Mouse (Mus musculus) inflammation-experienced regulatory T-cells, adult 6 months (primary cell): Measurements from ENCODE around the gene Cr1l. TPM values are rescaled to one million over a fixed set of nuclear protein-coding genes. Genes with fewer than 3 reads are reported as not detected.

ENCODE experiments used
- ATAC-seq: one replicate; pipeline ENCODE4 v1.8.0; 2017
- polyA plus RNA-seq, 3 experiments: library from polyadenylated mRNA; unstranded; fragments of 100-300 nt; shearing (Covaris generic); gene quantifications; one replicate each; pipeline ENCODE4 v1.2.1; 2017

Cr1l gene
- 100 to 1,000 TPM; 148 to 184 (median 167) TPM for polyA plus RNA-seq

DNA sequence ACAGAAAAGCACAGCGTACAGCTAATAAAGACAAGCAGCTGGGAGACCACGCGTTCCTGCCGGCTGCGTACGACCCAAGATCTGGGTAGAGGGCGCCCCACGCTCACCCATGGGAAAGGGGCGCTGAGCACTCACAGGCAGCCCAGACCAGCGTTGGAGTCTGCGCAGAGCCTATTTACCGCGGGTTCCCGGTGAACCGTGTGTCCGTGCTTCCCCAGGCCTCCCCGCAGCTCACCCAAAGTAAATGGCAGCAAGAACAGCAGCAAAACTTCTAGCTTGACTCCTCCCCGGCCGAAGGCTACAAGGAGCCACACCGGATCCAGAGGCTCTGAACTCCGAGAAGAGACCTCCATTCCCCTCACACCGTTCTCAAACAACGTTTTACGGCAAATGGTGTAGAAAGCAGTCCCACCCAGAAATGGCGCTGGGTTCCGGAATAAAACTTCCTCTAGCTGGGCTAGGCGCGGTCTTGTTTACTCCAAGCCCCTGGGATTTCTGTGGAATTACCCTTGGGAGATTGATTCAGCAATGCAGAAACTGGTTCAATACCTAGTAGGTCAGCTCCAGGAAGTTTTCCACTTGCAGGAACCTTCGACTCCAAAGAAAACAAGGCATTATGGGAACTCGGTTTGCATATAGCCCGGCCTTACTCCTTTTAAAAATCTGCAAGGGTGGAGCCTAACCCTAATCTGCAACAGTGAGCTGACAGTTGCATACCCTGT, at the start of gene Cr1l:
Gene Cr1l (minus strand): TSS at position 634 of the 722 bp plus-strand sequence.
- ATAC-seq = peak; percentile 88

DNA sequence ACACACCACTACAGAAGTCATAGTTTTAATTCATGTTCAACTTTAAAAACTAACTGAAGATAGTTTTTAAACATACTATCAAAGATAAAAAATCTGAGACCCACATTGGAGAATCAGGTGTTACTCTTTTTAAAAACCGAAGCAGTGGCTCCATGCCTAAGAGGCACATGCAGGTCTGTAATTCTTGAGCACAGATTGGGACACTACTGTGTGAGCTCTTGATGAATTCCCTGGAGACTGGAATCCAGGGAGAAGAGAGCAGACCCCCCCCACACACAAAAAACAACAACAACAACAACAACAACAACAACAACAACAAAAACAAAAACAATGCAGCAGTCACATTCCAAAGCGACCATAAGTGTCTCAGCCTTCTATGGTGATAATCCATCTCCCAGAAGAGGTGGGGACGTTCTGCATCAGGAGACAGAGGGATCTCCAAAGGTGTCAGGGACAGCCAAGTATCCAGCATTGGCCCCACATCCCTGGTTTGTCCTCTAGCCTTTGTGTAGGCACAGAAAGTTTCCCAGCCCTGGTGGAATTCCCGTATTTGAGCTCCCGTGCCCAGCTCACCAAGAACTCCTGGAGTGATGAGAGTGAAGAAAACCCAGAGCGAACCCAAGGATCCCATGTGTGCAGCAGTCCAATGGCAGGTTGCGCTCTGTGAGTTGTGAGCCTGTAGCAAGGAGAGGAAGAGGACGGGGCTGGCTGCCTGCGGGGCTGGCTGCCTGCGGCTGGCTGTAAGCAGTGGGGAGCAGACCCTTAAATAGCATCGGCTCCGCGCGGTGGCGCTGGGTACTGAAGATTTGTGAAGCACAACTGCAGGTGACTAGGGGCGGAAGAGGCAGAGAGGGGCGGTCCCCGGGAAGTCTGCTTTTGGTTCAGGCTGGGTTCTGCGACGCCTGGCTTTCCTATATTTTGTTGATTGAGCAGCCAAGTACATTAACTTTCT, 44.9 kb upstream of the Cr1l start, which contains the start of gene Cr2:
Gene Cr2 (minus strand): TSS at position 737 of the 952 bp plus-strand sequence.
- ATAC-seq = peak; percentile 91

DNA sequence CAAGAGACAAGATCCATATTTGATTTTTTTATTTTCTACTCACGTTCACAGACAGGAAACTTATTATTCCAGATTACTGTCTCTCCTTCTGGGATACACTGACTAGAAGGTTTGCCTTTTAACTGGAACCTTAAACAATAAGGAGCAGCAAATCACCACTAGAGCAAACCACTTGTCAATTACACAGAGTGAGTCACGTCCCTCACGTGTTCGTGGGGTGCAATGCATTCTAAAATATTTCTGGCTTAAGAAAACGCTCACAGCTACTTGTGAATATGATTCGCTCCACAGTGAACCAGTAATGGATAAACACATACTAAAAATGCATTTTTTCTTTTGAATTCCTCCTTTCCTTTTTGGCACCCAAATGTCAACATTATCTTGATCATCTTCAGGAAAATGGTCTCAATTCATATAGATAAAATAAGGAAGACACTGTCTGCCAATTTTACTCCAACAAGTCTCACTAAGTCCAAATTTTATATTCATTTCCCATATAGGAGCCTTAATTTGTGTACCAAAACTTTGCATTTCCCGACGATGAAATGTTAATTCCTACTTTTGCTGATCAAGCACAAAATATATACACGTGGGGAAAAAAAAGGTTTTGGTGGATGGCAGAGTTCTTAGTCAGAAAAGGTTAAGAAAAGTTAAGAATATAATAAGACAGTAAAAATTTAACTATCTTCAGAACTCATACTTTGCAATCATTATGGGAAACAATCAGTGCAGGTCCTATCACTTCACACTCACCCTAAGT, 33.8 kb upstream of the Cr1l start:
- no peak for ATAC-seq

DNA sequence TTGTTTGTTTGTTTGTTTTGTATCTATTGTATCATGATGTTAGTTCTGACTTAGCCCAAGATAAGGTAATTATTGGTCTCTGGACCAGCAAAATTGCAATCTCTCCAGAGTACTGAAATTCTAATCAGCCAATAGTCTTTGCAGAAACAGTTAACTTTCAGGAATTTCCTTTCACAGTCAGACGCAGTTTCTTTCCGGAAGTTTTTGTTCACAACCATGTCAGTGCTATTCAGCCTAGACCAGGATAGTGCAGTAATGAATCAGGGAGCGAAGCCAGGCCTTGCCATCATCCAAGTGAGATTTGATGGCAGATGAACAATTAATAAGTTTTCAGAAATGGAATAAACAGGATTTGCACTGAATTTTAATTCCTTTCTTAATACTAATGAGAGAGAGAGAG, 684 bp upstream of the Cr1l start:
- ATAC-seq = no peak

DNA sequence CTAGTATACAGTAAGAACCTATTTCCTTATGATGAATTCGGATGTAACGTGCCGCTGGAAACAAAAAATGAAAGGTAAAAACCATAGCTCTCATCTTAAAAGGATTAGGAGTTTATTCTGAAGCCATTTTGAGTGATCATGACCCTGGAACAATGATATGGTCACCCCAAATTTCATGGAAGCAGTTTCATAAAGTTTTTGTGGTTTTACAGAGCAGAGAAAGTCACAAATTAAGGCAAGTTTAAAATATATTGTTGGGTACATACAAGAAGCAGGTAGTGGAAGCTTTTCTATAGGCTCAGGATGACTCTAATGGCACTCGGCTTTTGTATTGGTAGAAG, 259 bp upstream of the Cr1l start:
- ATAC-seq = peak; percentile 5

DNA sequence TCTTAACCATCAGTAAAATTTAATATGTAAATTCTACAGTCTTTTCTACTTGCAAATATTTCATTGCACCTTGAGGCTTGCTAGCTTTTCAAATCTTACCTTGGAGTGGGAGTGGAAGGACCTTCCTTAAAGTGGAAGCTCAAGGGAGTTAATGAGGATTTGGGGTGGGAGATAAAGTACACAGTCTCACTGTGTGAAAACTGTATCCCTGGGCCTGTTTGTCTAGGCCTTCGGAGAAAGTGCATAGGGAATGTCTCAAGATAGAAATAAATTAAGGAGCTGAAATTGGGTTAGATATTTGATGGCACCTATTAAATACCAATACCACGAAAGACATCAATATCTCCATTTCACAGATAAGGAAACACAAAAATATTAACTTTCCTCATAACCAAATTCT, 907 bp downstream of the Cr1l start:
- ATAC-seq = no peak

DNA sequence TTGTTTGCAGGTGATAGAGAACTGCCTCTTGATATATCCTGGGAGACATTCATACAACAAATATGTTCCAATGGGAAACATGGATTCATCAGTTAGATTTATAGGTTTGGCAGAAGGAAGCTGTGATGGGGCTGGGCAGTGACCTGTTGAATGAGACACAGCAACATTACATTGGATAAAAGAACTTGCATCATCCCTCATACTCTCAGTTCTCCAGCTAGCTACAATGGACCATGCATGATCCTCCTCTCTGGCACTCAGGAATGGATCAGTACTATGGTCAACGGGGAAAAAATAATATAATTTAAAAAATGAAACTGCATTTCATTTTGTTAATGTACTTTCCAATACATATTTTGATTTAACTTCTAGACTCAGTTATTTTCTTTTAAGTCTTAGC, 1.5 kb downstream of the Cr1l start:
- ATAC-seq = no peak

DNA sequence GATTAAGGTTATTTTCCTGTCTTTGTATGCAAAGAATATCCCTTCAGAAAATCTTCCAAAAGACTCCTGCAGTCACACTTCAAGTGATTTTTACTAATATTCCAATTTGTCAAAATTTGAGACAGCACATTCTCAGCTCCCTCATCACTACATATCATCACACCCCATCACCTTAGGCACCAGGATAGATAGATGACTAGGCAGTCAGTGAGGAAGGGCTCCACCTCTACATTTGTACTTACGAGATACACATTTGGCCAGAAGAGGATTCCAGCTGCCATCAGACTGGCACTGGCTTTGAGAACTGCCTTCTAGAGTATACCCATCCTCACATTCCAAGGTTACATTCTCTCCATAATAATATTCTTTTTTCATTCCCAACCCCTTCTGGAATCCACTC, 17.0 kb downstream of the Cr1l start:
- no peak for ATAC-seq

DNA sequence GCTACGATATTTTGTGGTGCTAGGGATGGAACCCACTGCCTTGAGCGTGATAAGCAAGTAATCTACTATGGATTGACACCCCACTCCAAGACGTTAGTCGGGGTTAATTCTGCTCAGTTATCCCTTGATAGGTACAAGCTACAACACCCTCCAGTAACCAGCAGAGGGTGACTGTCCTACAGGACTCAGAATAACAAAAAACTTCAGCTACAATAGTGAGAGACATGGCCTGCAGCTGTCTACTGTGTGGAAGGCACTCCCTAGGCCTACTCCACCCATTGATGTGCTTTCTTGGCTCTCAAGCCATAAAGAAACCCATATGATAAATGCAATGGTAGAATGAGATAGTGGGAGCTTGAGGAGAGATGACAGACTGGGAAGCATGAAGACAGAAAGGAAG, 17.8 kb downstream of the Cr1l start:
- no peak for ATAC-seq

DNA sequence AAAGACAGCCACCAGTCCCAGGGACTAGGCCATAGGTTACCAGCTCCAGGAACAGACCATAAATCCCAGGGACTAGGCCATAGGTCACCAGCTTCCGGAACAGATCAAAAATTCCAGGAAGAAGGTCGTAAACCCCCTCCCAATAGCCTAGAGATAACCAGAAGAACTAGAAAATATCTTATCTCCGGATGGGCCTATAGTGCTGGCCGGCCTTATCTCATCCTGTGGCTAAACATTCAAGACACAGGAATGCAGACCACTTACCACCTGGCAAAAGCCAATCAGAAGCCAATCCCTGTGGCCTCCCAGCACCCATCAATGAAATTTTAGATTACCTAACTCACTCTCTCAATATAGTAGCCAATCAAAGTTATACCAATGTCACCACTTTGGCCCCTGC, 30.7 kb downstream of the Cr1l start:
- ATAC-seq = no peak

DNA sequence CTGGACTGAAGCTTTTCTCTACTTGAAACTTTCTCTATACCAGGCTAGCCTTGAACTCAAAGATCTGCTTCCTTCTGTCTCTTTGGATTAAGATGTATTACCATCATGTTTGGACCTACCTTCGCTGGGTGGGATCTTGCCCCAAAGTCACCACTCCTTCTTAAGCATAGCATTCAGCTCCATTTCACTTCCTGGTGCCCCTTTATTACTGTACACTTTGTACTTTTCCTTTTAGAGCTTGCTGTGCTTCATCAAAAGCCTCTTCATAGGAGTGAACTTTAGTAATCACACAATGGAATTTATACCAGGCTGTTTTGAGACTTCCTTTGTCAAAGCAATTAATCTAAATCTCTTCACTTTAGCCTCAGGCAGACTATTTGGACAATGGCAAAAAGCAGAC, 33.4 kb downstream of the Cr1l start:
- ATAC-seq = no peak

DNA sequence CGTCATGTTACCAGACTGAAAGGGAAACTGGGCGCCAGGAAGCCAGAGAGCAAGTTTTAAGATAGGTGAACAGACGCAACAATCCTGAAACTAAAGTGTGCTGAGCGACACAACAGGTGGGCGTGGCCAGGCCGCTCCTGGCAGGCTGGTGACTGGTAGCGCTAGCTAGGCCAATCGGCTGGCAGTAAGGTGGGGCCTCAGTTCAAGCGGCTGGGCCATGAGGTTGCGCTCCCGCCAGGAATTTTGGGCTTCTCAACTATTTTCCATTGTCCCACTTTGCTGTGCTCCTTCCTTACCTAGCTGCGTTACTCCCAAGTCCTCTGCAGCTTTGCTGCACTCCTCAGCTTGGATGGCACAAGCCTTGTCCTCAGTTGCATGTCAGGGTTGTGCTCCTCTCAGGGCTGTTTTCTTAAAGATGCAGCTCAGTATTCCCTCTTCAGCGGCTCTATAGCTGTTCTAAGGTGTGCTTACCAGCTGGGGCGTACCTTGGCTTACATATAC, 39.1 kb downstream of the Cr1l start, which contains the start of gene Cd46:
Gene Cd46 (minus strand): TSS at position 30 of the 501 bp plus-strand sequence.
- ATAC-seq = peak; percentile 96

DNA sequence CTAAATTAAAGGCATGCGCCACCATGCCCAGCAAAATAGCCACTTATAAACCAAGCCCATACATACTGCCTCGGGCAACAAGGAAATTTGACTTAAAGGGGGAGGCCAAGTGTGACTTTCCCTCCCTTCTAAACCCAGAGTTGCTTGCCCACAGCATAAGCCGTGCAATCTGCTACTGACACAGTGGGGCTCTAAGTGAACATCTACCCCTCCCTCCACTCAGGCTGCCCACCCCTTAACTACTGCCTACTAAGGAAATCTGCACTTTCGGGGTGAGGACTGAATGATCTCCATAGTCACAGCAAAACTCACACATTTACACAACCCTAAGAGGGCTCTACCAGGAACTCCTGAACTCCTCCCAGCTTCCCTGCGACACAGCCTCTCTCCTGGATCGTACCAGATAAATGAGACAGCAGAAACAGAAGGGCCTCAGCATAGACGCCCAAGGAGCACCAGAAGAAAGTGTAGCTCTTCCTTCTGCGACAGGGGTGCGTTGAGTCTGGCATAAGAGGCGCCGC, 39.6 kb downstream of the Cr1l start:
- ATAC-seq = no peak

DNA sequence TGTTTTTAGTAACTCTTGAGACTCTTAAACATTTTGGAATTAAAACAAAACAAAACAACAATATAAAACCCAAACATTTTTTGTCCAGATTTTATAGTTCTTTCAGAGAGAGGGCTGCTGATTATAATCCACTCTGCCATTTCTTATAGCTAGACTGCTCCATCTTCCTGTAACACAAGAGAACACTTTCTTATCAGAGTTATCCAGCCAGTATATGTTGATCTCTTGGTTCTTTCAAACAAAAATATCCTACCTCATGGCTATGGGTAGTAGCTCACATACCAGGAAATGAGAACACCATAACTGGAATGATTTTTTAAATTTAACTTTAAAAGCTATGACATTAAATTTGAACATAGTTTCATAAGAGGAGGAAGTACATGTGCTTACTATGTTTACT, 49.2 kb downstream of the Cr1l start:
- no peak for ATAC-seq

Other genes with a start within 250 kb of the Cr1l start
- gene Cd34, start 192.8 kb downstream of the Cr1l start, polyA plus RNA-seq = under 1 TPM in 2 of 3 experiments, not detected in 1; 0.30 TPM
- gene Cd46, start 39.3 kb downstream of the Cr1l start, polyA plus RNA-seq = 1 to 10 TPM; 2.6 to 3.7 (median 3.6) TPM
- gene Cr2, start 45.1 kb upstream of the Cr1l start, polyA plus RNA-seq = 1 to 10 TPM; 2.9 to 4.4 (median 3.4) TPM